Mouse (Mus musculus): ENCODE data around the gene Fbxw21. TPM values are rescaled to one million over a fixed set of nuclear protein-coding genes. Genes with fewer than 3 reads are reported as not detected.

Gene Fbxw21
- total RNA-seq, 1 experiment from 2014 or later, result not detected

DNA sequence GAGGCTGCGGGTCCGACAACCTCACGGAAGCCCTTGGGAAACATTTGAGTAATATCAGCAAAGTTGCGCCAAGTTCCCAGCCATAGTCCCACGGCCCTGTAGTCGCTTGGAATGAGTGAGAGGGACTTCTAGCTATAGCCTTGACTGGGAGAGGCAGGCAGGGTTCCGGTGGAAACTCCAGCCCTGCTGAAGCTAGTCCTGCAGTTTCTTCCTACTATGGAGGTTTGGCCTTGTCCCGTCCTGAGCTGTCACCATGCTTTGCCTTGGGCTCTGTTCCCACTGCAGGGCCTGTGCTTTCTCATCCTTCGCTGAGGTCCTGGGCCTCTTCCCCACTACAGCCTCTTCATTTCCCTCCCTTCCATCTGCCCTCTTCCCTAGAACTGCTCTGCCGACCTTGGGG is 45.6 kb downstream of the Fbxw21 start:
- ATAC-seq (replicated peaks in 1 of 2; ENCODE audit: insufficient read depth in 1 of 2, low FRiP score in 2 of 2, low TSS enrichment in 1 of 2, low read depth in 1 of 2, poor library complexity in 2 of 2, severe bottlenecking in 2 of 2), result no peak

DNA sequence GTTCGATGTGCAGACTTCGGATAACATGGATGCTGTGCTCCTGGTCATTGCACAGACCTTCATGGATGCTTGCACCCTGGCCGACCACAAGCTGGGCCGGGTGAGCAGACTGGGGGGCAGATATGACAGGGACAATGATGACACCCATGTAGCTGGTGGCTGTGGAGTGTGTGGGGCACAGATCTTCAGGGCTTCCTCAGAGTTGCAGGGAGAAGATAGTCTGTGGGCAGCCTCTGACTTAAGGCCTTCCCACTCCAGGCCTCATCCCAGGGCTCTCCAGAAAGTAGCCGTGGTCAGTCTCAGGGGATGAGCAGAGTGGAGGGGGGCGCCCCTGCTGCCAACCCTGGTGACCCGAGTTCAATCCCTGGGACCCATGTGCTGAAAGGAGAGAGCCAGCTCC is 47.0 kb downstream of the Fbxw21 start:
- ATAC-seq (replicated peaks in 1 of 2; ENCODE audit: insufficient read depth in 1 of 2, low FRiP score in 2 of 2, low TSS enrichment in 1 of 2, low read depth in 1 of 2, poor library complexity in 2 of 2, severe bottlenecking in 2 of 2), result no peak

DNA sequence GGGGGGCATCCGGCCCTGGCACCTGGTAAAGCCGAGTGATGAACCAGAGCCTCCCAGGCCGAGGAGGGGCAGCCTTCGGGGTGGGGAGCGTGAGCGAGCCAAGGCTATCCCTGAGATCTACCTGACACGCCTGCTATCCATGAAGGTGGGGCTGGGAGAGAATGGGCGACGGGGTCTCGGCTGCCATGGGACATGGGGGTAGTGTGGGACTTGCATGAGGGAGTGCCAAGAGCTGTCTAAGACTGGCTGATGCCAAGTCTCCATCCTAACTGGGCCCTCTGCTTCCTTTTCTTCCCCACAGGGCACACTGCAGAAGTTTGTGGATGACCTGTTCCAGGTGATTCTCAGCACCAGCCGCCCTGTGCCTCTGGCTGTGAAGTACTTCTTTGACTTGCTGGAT is 47.6 kb downstream of the Fbxw21 start:
- ATAC-seq (replicated peaks in 1 of 2; ENCODE audit: insufficient read depth in 1 of 2, low FRiP score in 2 of 2, low TSS enrichment in 1 of 2, low read depth in 1 of 2, poor library complexity in 2 of 2, severe bottlenecking in 2 of 2), result no peak

DNA sequence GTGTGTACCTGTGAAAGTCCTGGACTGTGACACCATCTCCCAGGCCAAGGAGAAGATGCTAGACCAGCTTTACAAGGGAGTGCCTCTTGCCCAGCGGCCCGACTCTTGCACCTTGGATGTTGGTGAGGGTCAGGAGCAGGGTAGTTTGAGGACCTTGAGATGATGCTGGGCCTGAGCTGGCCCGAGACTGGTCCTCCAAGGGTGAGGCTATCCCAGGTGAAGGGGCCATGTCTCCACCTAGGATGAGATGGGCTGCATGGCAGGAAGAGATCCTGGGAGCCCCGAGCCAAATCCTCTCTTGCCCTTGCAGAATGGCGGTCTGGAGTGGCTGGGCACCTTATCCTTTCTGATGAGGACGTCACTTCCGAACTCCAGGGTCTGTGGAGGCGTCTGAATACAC is 48.5 kb downstream of the Fbxw21 start:
- ATAC-seq (replicated peaks in 1 of 2; ENCODE audit: insufficient read depth in 1 of 2, low FRiP score in 2 of 2, low TSS enrichment in 1 of 2, low read depth in 1 of 2, poor library complexity in 2 of 2, severe bottlenecking in 2 of 2), result no peak

DNA sequence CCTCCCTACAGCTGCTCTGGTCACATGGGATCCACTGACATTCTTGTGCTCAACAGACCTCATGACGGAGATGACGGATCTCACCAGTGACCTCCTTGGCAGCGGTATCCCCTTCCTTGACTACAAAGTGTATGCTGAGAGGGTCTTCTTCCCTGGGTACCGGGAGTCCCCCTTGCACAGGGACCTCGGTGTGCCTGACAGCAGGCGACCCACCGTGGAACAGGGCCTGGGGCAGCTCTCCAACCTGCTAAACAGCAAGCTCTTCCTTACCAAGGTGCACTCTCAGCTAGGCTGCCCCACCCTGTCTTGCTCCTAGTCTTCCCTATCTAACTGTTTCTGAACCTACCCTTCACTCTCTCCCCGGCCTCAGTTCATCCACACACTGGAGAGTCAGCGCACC is 50.2 kb downstream of the Fbxw21 start:
- ATAC-seq (replicated peaks in 1 of 2; ENCODE audit: insufficient read depth in 1 of 2, low FRiP score in 2 of 2, low TSS enrichment in 1 of 2, low read depth in 1 of 2, poor library complexity in 2 of 2, severe bottlenecking in 2 of 2), result no peak

DNA sequence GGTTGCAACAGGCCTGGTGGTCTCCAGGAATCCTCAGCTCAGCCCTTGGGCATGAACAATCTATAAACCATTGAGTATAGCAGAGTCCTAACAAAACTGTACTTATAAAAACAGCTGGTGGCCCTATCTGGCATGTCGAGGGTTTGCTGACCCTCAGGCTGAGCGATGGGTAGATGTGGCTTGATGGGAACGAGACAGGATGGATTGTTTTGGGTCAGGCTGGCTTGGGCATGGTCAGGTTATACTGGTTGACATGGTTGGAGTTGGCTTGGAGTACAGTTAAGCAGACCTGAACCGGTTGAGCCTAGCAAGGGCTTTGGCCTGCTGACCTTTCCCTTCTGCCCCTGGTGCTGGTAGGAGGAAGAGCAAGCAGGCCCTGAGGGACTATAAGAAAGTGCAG is 50.7 kb downstream of the Fbxw21 start:
- no peak for ATAC-seq (replicated peaks in 1 of 2; ENCODE audit: insufficient read depth in 1 of 2, low FRiP score in 2 of 2, low TSS enrichment in 1 of 2, low read depth in 1 of 2, poor library complexity in 2 of 2, severe bottlenecking in 2 of 2)

DNA sequence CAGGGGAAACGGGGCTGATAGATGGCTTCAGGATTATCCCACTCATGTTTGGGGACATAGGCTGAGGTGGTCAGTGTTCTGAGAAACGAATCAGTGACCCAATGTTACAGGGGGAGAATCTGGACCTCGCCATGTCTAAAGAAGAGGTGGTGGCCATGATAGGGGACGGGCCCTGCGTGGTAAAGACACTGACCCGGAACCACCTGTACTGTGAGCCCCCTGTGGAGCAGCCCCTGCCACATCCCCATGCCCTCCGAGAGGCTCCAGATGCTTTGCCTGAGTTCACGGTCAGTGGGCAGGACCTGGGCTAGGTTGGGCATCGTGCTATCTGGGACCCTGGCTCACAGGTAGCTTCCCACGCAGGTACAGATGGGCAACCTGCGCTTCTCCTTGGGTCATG is 51.6 kb downstream of the Fbxw21 start:
- ATAC-seq (replicated peaks in 1 of 2; ENCODE audit: insufficient read depth in 1 of 2, low FRiP score in 2 of 2, low TSS enrichment in 1 of 2, low read depth in 1 of 2, poor library complexity in 2 of 2, severe bottlenecking in 2 of 2), result no peak

DNA sequence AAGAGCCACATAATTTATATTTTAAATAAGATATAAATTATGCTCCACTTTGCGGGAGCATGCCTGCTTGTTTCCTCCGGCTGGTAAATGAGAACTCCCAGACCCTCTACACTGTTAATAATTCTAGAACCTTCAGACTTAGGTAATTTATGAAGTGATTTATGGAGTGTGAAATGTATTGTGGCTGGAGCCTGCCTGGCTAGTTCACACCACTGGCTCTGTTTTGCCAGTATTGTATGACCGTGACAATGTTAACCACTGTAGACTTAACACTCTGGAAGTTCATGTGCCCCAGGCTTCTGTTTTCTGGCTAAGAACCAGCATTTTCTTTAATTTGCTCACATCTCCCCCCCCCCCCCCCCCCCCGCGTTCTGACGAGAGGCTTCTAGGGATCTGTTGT is 54.5 kb downstream of the Fbxw21 start:
- ATAC-seq (replicated peaks in 1 of 2; ENCODE audit: insufficient read depth in 1 of 2, low FRiP score in 2 of 2, low TSS enrichment in 1 of 2, low read depth in 1 of 2, poor library complexity in 2 of 2, severe bottlenecking in 2 of 2), result no peak

DNA sequence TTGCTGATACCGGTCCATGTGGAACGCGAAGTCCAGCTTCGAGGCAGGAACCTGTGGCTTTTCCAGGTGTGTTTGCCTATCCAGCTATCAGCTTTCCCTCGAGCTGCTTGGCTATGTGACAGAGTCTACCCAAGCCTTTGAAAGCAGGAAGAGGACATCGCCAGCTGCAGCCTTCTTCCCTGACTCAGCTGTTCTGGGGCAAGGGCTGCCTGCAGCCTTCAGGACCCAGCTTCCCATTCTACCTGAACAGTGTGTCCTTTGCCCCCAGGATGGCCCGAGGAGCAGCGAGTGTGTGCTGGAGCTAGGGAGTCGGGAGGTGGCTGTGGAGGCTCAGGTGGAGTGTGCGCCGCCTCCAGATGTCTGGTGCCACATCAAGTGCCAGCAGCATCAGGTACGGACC is 56.2 kb downstream of the Fbxw21 start:
- no peak for ATAC-seq (replicated peaks in 1 of 2; ENCODE audit: insufficient read depth in 1 of 2, low FRiP score in 2 of 2, low TSS enrichment in 1 of 2, low read depth in 1 of 2, poor library complexity in 2 of 2, severe bottlenecking in 2 of 2)

DNA sequence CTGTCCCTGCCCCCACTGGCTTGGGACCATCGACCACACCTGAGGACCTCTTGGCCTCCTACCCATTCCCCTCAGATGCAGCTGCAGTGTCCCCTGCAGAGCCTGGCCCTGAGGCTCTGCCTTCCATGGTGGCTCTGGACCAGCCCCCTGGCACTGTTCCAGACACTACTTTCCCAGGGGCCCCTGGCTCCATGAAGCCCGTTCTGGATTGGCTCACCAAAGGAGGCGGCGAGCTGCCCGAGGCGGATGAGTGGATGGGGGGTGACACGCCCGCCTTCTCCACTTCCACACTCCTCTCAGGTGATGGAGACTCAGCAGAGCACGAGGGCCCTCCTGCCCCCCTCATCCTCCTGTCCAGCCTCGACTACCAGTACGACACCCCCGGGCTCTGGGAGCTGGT is 56.8 kb downstream of the Fbxw21 start:
- no peak for ATAC-seq (replicated peaks in 1 of 2; ENCODE audit: insufficient read depth in 1 of 2, low FRiP score in 2 of 2, low TSS enrichment in 1 of 2, low read depth in 1 of 2, poor library complexity in 2 of 2, severe bottlenecking in 2 of 2)

DNA sequence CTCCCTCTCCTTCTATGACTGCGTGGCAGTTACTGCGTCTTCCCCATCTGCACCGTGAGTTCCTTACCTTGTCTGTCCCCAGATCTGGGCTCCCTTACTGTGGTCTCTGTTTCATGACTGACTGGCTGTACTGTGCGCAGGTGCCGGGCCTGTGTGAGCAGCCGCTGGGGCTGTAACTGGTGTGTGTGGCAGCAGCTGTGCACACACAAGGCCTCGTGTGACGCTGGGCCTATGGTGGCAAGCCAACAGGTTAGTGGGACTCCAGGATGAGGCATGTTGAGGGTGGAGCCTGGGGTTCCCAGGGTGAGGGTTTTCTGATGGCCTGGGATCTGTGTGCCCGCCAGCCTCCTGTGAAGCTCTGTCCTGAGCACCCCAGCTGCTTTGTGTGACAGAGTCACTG is 57.8 kb downstream of the Fbxw21 start:
- no peak for ATAC-seq (replicated peaks in 1 of 2; ENCODE audit: insufficient read depth in 1 of 2, low FRiP score in 2 of 2, low TSS enrichment in 1 of 2, low read depth in 1 of 2, poor library complexity in 2 of 2, severe bottlenecking in 2 of 2)

DNA sequence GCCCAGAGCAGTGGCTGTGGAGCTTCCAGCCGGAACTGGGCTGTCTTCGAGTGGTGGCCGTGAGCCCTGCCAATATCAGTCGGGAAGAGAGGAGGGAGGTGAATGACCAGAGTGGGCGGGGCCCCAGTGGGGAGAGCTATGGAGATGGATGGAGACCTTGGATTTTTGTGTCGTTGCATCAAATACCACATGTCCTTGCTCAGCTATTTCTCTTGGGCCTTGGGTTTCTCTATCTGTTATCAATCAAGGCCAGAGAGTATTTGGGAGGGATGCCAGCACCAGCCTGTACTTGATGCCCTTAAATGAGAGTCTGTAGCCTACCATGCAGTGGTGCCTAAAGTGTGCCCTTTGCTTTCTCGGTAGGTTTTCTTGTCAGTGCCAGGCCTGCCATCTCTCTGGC is 58.6 kb downstream of the Fbxw21 start:
- no peak for ATAC-seq (replicated peaks in 1 of 2; ENCODE audit: insufficient read depth in 1 of 2, low FRiP score in 2 of 2, low TSS enrichment in 1 of 2, low read depth in 1 of 2, poor library complexity in 2 of 2, severe bottlenecking in 2 of 2)

DNA sequence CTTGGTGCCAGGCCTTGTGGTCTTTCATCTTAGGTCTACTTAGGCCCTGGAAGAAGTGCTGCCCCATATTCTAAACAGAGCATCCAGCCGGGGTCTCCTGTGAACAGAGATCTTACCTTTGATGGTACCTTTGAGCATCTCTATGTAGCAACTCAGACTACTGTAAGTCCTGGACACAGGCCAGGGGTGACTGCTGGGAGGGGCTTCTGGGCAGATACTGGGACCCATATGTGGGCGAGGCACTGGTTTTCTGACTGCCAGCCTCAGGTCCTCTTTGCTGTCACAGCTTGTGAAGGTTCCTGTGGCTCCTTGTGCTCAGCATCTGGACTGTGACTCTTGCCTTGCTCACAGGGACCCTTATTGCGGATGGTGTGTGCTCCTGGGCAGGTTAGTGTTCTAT is 59.3 kb downstream of the Fbxw21 start:
- ATAC-seq (replicated peaks in 1 of 2; ENCODE audit: insufficient read depth in 1 of 2, low FRiP score in 2 of 2, low TSS enrichment in 1 of 2, low read depth in 1 of 2, poor library complexity in 2 of 2, severe bottlenecking in 2 of 2), result no peak

DNA sequence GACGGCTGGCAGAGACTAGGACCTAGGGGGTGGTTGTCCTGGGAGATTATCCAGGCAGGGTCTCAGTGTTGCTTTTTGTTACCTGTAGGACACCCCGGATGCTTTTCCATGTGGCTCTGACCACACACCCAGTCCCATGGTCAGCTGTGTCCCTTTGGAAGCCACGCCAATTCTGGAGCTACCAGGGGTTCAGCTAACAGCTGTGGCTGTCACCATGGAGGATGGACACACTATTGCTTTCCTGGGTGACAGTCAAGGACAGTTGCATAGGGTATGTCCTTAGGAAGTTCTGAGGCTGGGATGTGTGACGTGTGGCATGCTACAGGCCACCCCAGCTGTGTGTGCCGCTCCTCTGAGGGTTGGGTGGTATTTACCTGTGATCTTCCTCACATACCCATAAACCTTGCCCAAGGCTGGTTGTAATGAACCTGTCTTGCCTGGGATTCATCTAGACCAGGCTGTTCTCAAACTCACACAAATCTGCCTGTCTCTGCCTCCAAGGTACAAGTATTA is 59.9 kb downstream of the Fbxw21 start:
- no peak for ATAC-seq (replicated peaks in 1 of 2; ENCODE audit: insufficient read depth in 1 of 2, low FRiP score in 2 of 2, low TSS enrichment in 1 of 2, low read depth in 1 of 2, poor library complexity in 2 of 2, severe bottlenecking in 2 of 2)

DNA sequence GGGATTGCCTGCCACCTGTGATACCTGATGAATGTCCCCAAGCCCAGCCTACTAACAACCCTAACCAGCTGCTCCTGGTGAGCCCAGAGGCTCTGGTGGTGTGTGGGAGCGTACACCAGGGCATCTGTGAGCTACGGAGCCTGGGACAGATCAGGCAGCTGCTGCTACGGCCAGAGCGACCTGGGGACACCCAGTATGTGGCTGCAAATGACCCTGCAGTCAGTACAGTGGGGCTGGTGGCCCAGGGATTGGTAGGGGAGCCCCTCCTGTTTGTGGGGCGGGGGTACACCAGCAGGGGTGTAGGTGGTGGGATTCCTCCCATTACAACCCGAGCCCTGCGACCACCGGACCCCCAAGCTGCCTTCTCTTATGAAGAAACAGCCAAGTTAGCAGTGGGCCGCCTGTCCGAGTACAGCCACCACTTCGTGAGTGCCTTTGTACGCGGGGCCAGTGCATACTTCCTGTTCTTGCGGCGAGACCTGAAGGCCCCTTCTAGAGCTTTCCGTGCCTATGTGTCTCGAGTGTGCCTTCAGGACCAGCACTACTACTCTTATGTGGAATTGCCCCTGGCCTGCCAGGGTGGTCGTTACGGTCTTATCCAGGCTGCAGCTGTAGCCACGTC is 61.4 kb downstream of the Fbxw21 start:
- peak in 1 of 2 experiments; percentile 18; a peak in 2 of 4 replicates for ATAC-seq (replicated peaks in 1 of 2; ENCODE audit: insufficient read depth in 1 of 2, low FRiP score in 2 of 2, low TSS enrichment in 1 of 2, low read depth in 1 of 2, poor library complexity in 2 of 2, severe bottlenecking in 2 of 2)

DNA sequence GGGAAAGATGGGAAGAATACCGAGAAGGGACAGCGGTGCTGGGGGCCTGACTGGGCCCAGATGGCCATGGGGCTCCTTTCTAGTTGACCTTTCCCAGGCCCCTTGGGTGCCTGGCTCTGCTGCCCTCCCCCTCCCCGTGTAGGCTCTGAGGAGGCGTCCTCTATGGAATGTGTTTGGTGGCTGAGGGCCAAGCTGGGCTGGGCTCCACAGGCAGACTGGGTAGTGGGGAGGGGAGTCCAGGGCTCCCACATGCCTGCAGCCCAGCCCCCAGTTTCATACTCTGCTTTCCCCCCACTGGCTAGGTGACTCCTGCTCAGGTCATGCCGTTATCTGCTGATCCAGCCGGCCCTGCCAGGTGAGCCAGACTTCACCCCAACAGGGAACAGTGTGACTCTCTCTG is 62.9 kb downstream of the Fbxw21 start:
- ATAC-seq (replicated peaks in 1 of 2; ENCODE audit: insufficient read depth in 1 of 2, low FRiP score in 2 of 2, low TSS enrichment in 1 of 2, low read depth in 1 of 2, poor library complexity in 2 of 2, severe bottlenecking in 2 of 2), result no peak

DNA sequence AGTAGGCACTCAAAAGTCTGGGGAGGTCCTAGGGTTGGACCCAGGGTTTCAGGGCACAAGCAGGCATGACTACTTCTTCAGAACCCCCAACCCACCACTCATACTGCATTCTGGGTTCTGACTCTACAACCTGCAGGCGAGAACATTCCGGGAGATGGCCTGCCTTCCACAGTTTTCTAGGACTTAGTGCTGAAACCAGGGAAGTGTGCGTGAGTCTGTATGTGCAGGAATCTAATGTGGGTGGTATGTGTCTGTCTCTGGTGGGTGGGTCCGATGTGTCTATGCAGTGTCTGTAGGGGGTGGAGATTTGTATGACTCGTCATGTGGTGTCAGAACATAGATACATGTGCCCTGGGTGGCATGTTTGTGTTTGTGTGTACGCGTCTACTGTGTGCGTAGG is 63.5 kb downstream of the Fbxw21 start:
- ATAC-seq (replicated peaks in 1 of 2; ENCODE audit: insufficient read depth in 1 of 2, low FRiP score in 2 of 2, low TSS enrichment in 1 of 2, low read depth in 1 of 2, poor library complexity in 2 of 2, severe bottlenecking in 2 of 2), result no peak

DNA sequence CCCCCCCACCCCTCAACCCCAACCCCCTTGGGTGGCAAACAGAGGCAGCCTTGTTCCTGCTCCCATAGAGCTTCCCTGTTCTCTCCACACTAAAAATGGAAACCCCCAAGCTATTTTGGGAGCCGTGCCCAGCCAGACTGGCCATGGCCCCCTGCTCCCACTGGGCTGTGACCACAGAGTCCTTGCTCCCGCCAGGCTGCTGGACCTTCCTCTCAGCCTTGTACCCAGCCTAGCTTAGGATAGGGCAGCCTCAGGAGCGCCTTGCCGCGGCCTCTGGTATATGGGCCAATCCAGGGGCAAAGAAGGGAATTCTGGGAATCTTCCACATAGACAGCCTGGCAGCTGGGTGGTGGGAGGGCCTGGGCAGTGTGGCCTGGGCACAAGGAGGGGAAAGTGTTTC is 64.0 kb downstream of the Fbxw21 start:
- no peak for ATAC-seq (replicated peaks in 1 of 2; ENCODE audit: insufficient read depth in 1 of 2, low FRiP score in 2 of 2, low TSS enrichment in 1 of 2, low read depth in 1 of 2, poor library complexity in 2 of 2, severe bottlenecking in 2 of 2)

DNA sequence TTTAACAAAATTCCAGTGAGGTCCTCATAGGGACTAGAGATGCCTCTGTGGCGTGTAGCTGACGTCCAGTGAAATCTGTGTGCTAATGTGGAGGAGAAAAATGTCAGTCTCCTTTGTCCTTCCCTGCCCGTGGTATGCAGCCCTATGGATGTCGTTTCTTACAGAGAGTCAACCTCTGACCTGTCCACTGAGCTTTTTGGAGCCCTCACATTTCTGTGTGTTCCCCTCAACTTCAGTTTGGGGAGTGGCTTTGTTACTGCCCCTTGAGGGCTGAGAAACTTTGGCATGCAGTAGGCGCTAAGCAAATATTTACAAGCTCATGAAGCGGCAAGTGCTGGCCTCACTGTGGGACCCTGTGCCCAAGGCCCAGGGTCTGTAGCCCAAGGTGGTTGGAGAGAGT is 64.5 kb downstream of the Fbxw21 start:
- no peak for ATAC-seq (replicated peaks in 1 of 2; ENCODE audit: insufficient read depth in 1 of 2, low FRiP score in 2 of 2, low TSS enrichment in 1 of 2, low read depth in 1 of 2, poor library complexity in 2 of 2, severe bottlenecking in 2 of 2)

DNA sequence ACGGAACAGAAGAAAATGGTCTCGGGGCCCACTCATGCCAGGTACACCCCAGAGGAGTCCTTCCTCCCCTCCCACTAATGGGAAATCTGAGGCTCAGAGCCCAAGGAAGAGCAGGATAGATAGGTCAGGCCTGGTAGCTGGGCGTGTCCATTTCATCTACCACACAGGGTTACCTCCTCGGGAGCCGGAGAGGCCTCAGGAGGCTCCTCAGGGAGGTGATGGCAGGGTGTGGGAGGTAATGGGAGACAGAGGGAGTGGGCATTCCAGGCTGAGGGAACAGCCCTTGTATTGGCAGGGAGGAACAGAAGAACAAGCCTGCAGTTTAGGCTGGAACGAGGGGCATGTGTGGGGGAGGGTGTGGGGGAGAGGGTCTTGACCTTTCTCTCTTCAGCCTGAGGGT is 65.0 kb downstream of the Fbxw21 start:
- no peak for ATAC-seq (replicated peaks in 1 of 2; ENCODE audit: insufficient read depth in 1 of 2, low FRiP score in 2 of 2, low TSS enrichment in 1 of 2, low read depth in 1 of 2, poor library complexity in 2 of 2, severe bottlenecking in 2 of 2)
